Mouse (Mus musculus): ENCODE data around the gene Prame.
A peak's percentile ranks its signal among the peaks of the same experiment; 100 is the strongest.
"Not testable (repeated sequence)": the region's sequence is repeated elsewhere in the genome, so short reads cannot be mapped to it uniquely, and the experiment has no call there.

The Prame gene

DNA sequence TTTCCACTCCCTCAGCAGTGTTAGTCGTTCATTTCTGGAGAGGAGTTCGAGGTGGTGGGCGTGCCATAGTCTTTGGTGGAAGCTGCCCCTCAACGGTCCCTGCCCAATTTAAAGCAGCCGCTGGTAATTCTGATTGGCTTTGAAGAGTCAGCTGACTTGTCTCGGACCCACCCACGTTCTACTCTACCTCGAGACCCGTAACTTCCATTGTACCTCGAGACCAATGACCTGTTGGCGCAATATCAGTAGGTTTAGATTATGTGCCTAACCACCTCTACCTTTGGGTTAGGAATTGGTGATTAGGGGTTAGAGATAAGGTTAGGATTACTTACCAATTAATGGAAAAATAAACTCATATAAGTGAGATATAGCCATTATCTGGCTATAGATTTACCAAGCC is at the start of gene Prame:
TSS of gene Prame (minus strand) at position 101 of the 400 bp plus-strand sequence.
- DNase-seq = no peak

DNA sequence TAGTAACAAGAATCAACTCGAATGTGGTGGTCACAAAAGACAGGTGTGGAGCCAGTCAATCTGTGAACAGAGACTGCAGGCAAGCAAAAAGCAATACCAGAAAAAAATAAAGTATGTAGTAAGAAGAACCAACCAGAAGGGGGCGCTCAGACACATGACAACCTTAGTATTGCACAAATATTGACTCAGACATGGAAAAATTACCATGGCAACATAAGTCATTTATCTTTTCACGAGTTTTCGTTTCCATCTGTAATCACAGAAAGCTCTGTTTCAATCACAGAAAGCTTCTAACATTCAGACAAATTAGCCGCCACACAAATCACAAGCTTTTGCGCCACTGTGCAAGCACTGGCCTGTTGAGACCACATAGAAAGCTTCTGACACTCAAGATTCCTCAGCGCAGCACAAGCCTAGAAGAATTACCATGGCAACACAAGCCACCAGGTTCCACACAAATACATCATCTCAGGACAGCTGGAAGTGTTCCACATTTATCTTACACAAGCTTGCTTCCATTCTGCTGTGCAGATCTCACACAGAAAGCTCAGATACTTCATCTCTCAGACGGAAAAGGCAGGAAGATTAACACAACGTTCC is 24.8 kb upstream of the Prame start:
- DNase-seq = peak; percentile 12 to 69

DNA sequence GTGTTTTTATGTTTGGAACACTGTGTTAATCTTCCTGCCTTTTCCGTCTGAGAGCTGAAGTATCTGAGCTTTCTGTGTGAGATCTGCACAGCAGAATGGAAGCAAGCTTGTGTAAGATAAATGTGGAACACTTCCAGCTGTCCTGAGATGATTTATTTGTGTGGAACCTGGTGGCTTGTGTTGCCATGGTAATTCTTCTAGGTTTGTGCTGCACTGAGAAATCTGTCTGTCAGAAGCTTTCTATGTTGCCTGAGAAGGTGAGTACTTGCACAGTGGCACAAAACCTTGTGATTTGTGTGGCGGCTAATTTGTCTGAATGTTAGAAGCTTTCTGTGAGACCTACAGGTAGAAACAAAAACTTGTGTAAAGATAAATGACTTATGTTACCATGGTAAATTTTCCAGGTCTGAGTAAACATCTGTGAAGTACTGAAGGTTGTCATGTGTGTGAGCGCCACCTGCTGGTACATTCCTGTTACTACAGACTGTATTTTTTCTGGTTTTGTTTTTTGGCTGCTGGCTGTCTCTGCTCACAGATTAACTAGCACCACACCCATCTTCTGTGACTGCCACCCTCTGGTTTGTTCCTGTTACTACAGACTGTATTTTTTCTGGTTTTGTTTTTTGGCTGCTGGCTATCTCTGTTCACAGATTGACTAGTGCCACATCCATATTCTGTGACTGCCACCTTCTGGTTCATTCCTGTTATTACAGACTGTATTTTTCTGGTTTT is 26.0 kb downstream of the Prame start:
- peak; percentile 13 to 36 for DNase-seq

- no peak for DNase-seq
Measured at GRCm38 (mm10) chrX:135598677-135599076, 28.8 kb downstream of the Prame start, which contains the start of gene Nxf7. Nxf7 (minus strand) TSS chrX:135598777.

DNA sequence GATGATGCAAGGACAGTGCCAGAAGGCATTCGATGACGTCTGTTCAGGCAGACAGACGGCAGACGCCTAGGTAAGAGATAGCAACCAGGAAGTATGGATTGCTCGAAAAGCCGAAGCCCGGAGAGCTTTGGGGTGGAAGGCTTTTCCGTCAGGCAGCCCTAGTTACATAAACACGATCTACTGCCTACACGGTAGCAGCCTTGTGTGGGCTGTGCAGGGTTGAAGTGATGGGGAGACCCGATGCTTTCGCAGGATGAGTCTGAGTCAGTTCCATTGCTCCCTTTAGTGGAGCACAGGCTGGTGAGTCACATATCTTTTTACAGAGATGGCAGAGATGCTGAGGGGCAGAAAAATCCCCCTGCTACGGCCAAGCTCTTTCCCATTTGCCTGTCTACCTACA is 29.4 kb downstream of the Prame start:
- no peak for DNase-seq

GRCm38 (mm10) chrX:135576412-135576811 is 51.1 kb downstream of the Prame start:
- no peak for DNase-seq

DNA sequence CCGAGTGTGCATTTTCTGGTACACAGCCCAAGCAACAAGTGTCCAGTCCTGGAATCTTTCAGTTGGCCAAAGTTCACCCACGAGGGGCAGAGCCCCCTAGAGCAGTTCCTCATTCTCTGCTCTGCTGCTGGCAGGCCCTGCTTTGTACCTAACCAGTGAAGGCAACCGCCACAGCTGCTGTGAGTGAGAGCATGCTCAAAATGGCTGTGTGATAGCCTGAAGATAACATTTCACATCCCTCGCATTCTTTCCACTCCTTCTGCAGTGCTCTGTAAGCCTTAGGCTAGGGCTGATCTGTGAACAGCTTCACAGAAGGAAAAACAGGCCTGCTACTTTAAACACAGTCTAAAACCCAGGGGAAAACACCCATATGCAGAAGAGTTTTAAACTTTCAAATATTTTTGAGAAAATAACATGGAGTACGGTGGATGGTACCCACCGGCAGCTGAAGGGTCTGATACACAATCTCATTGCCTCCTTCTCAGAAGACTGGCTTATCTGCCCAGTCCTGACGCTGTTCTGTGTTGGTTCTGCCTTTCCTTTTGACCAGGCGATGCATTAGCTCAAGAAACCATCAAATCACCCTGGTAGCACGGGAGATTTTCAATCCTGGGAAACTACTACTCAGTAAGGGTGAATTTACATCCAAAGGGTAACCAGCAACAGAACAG is 52.4 kb downstream of the Prame start:
- DNase-seq = not testable (repeated sequence)

- not testable (repeated sequence) for DNase-seq
Measured at GRCm38 (mm10) chrX:135574261-135574957, 53.1 kb downstream of the Prame start.

- DNase-seq = peak; percentile 61 to 86
Measured at GRCm38 (mm10) chrX:135569467-135569866, 58.0 kb downstream of the Prame start.

GRCm38 (mm10) chrX:135564934-135565333 is 62.6 kb downstream of the Prame start:
- DNase-seq = not testable (repeated sequence)

All from cerebellum, postnatal 10 days (tissue).